Mouse (Mus musculus): ENCODE results near the gene Cerk. TPM values are rescaled to one million over a fixed set of nuclear protein-coding genes. Genes with fewer than 3 reads are reported as not detected.
"Not testable (repeated sequence)": the region's sequence is repeated elsewhere in the genome, so short reads cannot be mapped to it uniquely, and the experiment has no call there.

Gene Cerk
- polyA plus RNA-seq, 1 experiment, result 61.7 TPM

GRCm38 (mm10) chr15:86167787-86168504, 18.0 kb downstream of the Cerk start:
- Histone ChIP-seq H3K36me3 (ENCODE audit: control insufficient read depth, insufficient read depth, low read length) (peaks cover 2% of the 10 kb centered on the region; the same call in 1 of the 2 replicates), H3K4me3 (ENCODE audit: control insufficient read depth, low read depth, low read length) (no peak overlapping the region), H3K27ac (ENCODE audit: control insufficient read depth, insufficient read depth, low read depth, low read length) (peak overlapping the region; percentile 55), H3K4me1 (ENCODE audit: control insufficient read depth, insufficient read depth, low read length) (peaks cover 15% of the 10 kb centered on the region), H3K27me3 (ENCODE audit: control insufficient read depth, insufficient read depth, low read length) (no peaks in the 10 kb centered on the region)
- no peak for TF ChIP-seq CTCF (IDR thresholded peaks at IDR 0.05; ENCODE audit: control insufficient read depth, insufficient read depth, insufficient replicate concordance, low read depth, low read length)
- no peak for TF ChIP-seq POLR2A (IDR thresholded peaks at IDR 0.05; ENCODE audit: control insufficient read depth, low read depth, low read length)

DNA sequence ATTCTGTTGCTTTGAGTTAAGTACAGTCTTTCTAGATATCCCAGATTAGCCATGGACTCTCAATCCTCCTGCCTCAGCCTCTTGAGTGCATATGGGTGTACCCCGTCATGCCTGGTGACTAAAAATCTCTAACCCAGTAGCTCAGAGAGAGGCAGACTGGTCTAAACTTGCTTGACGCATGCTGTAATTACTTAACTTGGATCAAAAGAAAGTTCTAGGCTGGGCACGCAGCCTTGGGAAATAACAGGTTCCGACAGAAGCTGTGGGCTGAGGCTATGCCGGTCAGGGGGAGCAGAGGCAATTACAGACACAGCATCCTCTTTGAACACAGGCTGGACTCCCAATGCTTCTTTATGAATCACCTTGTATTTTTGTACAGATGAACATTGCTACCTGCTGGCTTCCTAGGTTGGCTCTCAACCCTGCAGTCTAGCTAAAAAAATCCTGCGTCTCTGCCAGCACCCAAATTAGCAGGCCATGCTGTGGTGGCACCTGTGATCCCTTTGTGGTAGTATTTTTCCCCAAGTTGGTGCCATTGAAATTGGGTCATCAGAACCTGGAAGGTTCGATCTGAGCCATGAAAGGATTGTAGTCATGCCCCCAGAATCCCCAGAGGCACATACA, 18.8 kb downstream of the Cerk start:
- Histone ChIP-seq H3K4me3 (ENCODE audit: control insufficient read depth, low read depth, low read length) (no peak overlapping the region), H3K27ac (ENCODE audit: control insufficient read depth, insufficient read depth, low read depth, low read length) (no peak overlapping the region), H3K4me1 (ENCODE audit: control insufficient read depth, insufficient read depth, low read length) (peaks cover 12% of the 10 kb centered on the region), H3K36me3 (ENCODE audit: control insufficient read depth, insufficient read depth, low read length) (peaks cover 2% of the 10 kb centered on the region; the same call in 1 of the 2 replicates), H3K27me3 (ENCODE audit: control insufficient read depth, insufficient read depth, low read length) (no peaks in the 10 kb centered on the region)
- TF ChIP-seq POLR2A (IDR thresholded peaks at IDR 0.05; ENCODE audit: control insufficient read depth, low read depth, low read length), result no peak
- TF ChIP-seq CTCF (IDR thresholded peaks at IDR 0.05; ENCODE audit: control insufficient read depth, insufficient read depth, insufficient replicate concordance, low read depth, low read length), result no peak

DNA sequence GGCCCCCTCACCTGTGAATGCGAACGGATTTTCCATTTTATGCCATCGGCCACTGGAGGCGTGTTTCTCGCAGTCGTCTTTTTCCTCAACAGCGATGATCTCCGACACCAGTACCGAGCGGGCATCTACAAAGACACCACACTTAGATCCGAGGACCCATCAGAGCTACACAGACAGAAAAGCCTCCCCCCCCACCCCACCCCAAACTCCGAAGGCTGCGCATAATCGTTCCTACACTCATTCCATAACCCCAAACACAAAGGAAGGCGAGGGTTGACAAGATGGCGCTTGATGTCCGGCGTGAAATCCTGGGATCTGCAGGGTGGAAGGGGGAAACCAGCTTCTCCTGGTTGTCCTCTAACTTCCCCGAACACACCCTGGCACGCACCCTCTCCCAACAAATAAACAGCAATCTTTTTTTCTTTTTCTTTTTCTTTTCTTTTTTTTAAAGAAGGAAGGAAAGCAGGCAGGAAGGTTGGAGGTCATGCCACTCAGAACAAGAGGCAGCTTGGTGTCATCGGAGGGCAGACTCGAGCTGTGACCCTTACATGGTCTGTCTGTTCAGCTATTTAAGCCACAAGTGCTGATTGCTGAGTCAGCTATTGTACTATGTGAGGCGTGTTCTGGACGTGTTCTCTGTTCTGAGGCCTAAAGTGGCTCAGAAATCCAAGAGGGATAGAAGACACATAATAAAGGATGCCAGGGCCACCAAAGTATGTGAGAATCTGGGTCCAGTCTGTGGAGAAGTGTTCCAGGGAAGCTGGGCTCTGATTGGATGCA, 19.9 kb downstream of the Cerk start:
- Histone ChIP-seq H3K4me3 (ENCODE audit: control insufficient read depth, low read depth, low read length) (peak overlapping the region; percentile 56), H3K36me3 (ENCODE audit: control insufficient read depth, insufficient read depth, low read length) (peaks cover 2% of the 10 kb centered on the region; the same call in 1 of the 2 replicates), H3K27ac (ENCODE audit: control insufficient read depth, insufficient read depth, low read depth, low read length) (peak overlapping the region; percentile 44; the same call in 1 of the 2 replicates), H3K4me1 (ENCODE audit: control insufficient read depth, insufficient read depth, low read length) (peaks cover 12% of the 10 kb centered on the region), H3K27me3 (ENCODE audit: control insufficient read depth, insufficient read depth, low read length) (no peaks in the 10 kb centered on the region)
- TF ChIP-seq POLR2A (IDR thresholded peaks at IDR 0.05; ENCODE audit: control insufficient read depth, low read depth, low read length) (no peak), CTCF (IDR thresholded peaks at IDR 0.05; ENCODE audit: control insufficient read depth, insufficient read depth, insufficient replicate concordance, low read depth, low read length) (no peak)

DNA sequence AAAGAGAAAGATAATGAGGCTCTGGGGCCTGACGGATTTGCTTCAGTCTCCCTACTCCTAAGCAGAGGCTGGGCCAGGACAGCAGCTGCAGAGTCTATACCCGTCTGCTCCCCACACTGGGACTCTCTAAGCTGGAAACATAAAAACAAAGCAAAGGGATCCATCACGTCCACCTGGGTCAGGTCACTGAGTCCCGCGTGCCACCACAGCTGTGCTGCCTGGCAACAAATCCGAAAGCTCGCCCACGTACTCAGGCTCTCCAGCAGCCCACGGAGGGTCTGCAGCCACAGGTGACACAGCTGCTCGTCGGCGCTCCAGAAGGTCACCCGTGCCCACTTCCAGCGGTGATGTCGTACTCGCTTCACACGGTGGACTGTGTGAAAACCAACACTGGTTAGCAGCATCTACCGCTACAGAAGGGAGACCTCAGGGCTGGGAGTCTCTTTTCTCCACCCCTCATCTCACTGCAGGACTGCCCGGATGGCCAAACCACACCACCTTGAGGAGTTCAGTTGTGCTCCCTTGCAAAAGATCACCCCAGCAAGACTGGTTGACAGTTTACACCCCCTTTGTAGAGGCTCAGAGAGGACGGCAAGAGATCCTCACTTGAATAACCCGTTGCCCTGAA, 21.1 kb downstream of the Cerk start:
- TF ChIP-seq POLR2A (IDR thresholded peaks at IDR 0.05; ENCODE audit: control insufficient read depth, low read depth, low read length) (no peak), CTCF (IDR thresholded peaks at IDR 0.05; ENCODE audit: control insufficient read depth, insufficient read depth, insufficient replicate concordance, low read depth, low read length) (no peak)
- no peaks in the 10 kb centered on the region for H3K27me3 ChIP-seq (ENCODE audit: control insufficient read depth, insufficient read depth, low read length)
- peak overlapping the region; percentile 61 for H3K4me3 ChIP-seq (ENCODE audit: control insufficient read depth, low read depth, low read length)
- peak overlapping the region; percentile 33 for H3K27ac ChIP-seq (ENCODE audit: control insufficient read depth, insufficient read depth, low read depth, low read length)
- H3K36me3 ChIP-seq (ENCODE audit: control insufficient read depth, insufficient read depth, low read length), result peaks cover 2% of the 10 kb centered on the region; the same call in 1 of the 2 replicates
- H3K4me1 ChIP-seq (ENCODE audit: control insufficient read depth, insufficient read depth, low read length), result peaks cover 12% of the 10 kb centered on the region

- H3K4me3 ChIP-seq (ENCODE audit: control insufficient read depth, low read depth, low read length); H3K27ac ChIP-seq (ENCODE audit: control insufficient read depth, insufficient read depth, low read depth, low read length); H3K36me3 ChIP-seq (ENCODE audit: control insufficient read depth, insufficient read depth, low read length); H3K27me3 ChIP-seq (ENCODE audit: control insufficient read depth, insufficient read depth, low read length): not testable (repeated sequence)
- peak; percentile 75; the same call in 1 of the 2 replicates for TF ChIP-seq CTCF (IDR thresholded peaks at IDR 0.05; ENCODE audit: control insufficient read depth, insufficient read depth, insufficient replicate concordance, low read depth, low read length)
- peaks cover 10% of the 10 kb centered on the region for H3K4me1 ChIP-seq (ENCODE audit: control insufficient read depth, insufficient read depth, low read length)
Measured at GRCm38 (mm10) chr15:86161800-86162199, 24.1 kb downstream of the Cerk start.

- H3K36me3 ChIP-seq (ENCODE audit: control insufficient read depth, insufficient read depth, low read length), result peaks cover 2% of the 10 kb centered on the region; the same call in 1 of the 2 replicates
- TF ChIP-seq CTCF (IDR thresholded peaks at IDR 0.05; ENCODE audit: control insufficient read depth, insufficient read depth, insufficient replicate concordance, low read depth, low read length) (no peak), POLR2A (IDR thresholded peaks at IDR 0.05; ENCODE audit: control insufficient read depth, low read depth, low read length) (no peak)
Measured at GRCm38 (mm10) chr15:86160906-86161305, 25.0 kb downstream of the Cerk start.

More at GRCm38 (mm10) chr15:86160906-86161305, 25.0 kb downstream of the Cerk start:
- Histone ChIP-seq H3K4me1 (ENCODE audit: control insufficient read depth, insufficient read depth, low read length) (peaks cover 5% of the 10 kb centered on the region), H3K4me3 (ENCODE audit: control insufficient read depth, low read depth, low read length) (no peak overlapping the region), H3K27me3 (ENCODE audit: control insufficient read depth, insufficient read depth, low read length) (no peaks in the 10 kb centered on the region), H3K27ac (ENCODE audit: control insufficient read depth, insufficient read depth, low read depth, low read length) (no peak overlapping the region)
